Mouse (Mus musculus): ENCODE measurements around the gene Slf1.

GRCm38 (mm10) chr13:77049736-77050135 is 85.5 kb downstream of the Slf1 start:
- TF ChIP-seq CTCF (IDR thresholded peaks at IDR 0.05) (no peak), EP300 (IDR thresholded peaks at IDR 0.05; ENCODE audit: insufficient read depth, low read depth, low read length) (no peak)

Measured in heart, adult 2 months (tissue).